Mouse (Mus musculus): ENCODE data around the gene Nrxn3.

DNA sequence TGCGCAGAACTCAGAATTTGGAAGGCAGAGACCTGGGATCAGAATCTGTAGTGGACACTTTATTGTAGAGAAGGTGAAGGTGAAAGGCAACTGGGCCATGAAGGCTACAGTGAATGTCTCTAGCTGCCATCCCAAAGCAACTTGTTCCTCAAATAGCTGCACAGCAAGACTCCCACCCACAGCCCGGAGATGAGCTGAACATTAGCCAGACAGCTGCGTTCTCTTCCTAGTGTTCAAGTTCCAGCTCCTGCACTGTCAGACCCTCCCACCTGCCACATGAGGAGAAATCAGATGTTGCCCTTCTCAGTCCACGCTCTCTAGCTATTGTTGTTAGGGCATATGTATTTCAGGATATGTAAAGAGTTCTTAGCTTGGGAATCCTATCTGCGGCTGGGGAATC lies 94.2 kb downstream of the Nrxn3 start:
- no peak for TF ChIP-seq CTCF (IDR thresholded peaks at IDR 0.05; ENCODE audit: extremely low read depth, insufficient read length, insufficient replicate concordance, low read depth, low read length)
- TF ChIP-seq POLR2A (IDR thresholded peaks at IDR 0.05; ENCODE audit: low read depth, low read length), result no peak
